Comparison of ENCODE assay signal across 8 mouse cellular contexts in genomic region chr13:95638894-95639293, GRCm38 (mm10). TPM values are rescaled to one million over a fixed set of nuclear protein-coding genes. Genes with fewer than 3 reads are reported as not detected.
DNase-seq lines count a peak whose midpoint lies in the region; ATAC-seq lines count a peak whose summit lies in the region.
"Had no signal": no experiment of that assay in that cellular context is flagged by ENCODE, and none has a peak within 500 bp of the region (broad histone marks: within the 10 kb centered on the region; RNA-seq: fewer than 3 reads in every experiment).

No protein-coding gene starts in this region.

- peak overlapping the region; percentile 58 for H3K27ac ChIP-seq in embryonic facial prominence, embryonic 15.5 days (replicated peaks)
- peak overlapping the region; percentile 18; the same call in 1 of the 2 replicates for H3K27ac ChIP-seq in intestine, embryonic 15.5 days
- H3K27ac ChIP-seq in liver, embryonic 15.5 days (replicated peaks), result peak overlapping the region; percentile 20; the same call in 1 of the 2 replicates
- H3K27ac ChIP-seq: macrophage had no signal

- no peak overlapping the region for H3K4me3 ChIP-seq in embryonic facial prominence, embryonic 15.5 days (replicated peaks)
- H3K4me3 ChIP-seq in intestine, embryonic 15.5 days (replicated peaks), result no peak overlapping the region
- H3K4me3 ChIP-seq in liver, embryonic 15.5 days (replicated peaks), result no peak overlapping the region

- H3K36me3 ChIP-seq in embryonic facial prominence, embryonic 15.5 days, result no peaks in the 10 kb centered on the region
- no peaks in the 10 kb centered on the region for H3K36me3 ChIP-seq in intestine, embryonic 15.5 days
- H3K36me3 ChIP-seq in liver, embryonic 15.5 days (replicated peaks), result peaks cover 62% of the 10 kb centered on the region

- H3K9me3 ChIP-seq in embryonic facial prominence, embryonic 15.5 days (replicated peaks), result no peaks in the 10 kb centered on the region
- H3K9me3 ChIP-seq in intestine, embryonic 15.5 days, result no peaks in the 10 kb centered on the region
- H3K9me3 ChIP-seq in liver, embryonic 15.5 days (replicated peaks), result no peaks in the 10 kb centered on the region

- no peak overlapping the region for H3K9ac ChIP-seq in embryonic facial prominence, embryonic 15.5 days
- H3K9ac ChIP-seq in intestine, embryonic 15.5 days, result no peak overlapping the region
- H3K9ac ChIP-seq in liver, embryonic 15.5 days, result no peak overlapping the region

- WGBS in embryonic facial prominence, embryonic 15.5 days, result 24% methylated on average over 5 of the region's 5 CpGs
- WGBS in intestine, embryonic 15.5 days, result 39% methylated on average over 5 of the region's 5 CpGs
- 39% methylated on average over 5 of the region's 5 CpGs for WGBS in liver, embryonic 15.5 days (ENCODE audit: insufficient replicate concordance)

- no peak overlapping the region for H3K4me2 ChIP-seq in embryonic facial prominence, embryonic 15.5 days (replicated peaks)
- H3K4me2 ChIP-seq in intestine, embryonic 15.5 days (replicated peaks), result no peak overlapping the region
- H3K4me2 ChIP-seq in liver, embryonic 15.5 days, result no peak overlapping the region

- H3K4me1 ChIP-seq in embryonic facial prominence, embryonic 15.5 days, result peaks cover 41% of the 10 kb centered on the region
- peaks cover 8% of the 10 kb centered on the region for H3K4me1 ChIP-seq in intestine, embryonic 15.5 days (replicated peaks)
- peaks cover 21% of the 10 kb centered on the region for H3K4me1 ChIP-seq in liver, embryonic 15.5 days (replicated peaks)

- no peak for ATAC-seq in embryonic facial prominence, embryonic 15.5 days (ENCODE audit: insufficient number of reproducible peaks, low FRiP score, low TSS enrichment, low read depth)
- no peak for ATAC-seq in intestine, embryonic 15.5 days
- ATAC-seq in liver, embryonic 15.5 days (ENCODE audit: insufficient read depth), result no peak
- no peak for ATAC-seq in frontal cortex, adult (ENCODE audit: low TSS enrichment)

- no peaks in the 10 kb centered on the region for H3K27me3 ChIP-seq in embryonic facial prominence, embryonic 15.5 days
- no peaks in the 10 kb centered on the region for H3K27me3 ChIP-seq in intestine, embryonic 15.5 days (replicated peaks)
- no peaks in the 10 kb centered on the region for H3K27me3 ChIP-seq in liver, embryonic 15.5 days

- peak; percentile 60 for DNase-seq in embryo, embryonic 10 days (ENCODE audit: low spot score)
- no peak for DNase-seq in frontal cortex, postnatal 14 days (ENCODE audit: low spot score in 2 of 2)
- DNase-seq in thymus, postnatal 36 days, result no peak

RNA-seq across cellular contexts. Expression of gene F2r, which starts 20.6 kb away (rescaled TPM):
- polyA plus RNA-seq in embryonic facial prominence, embryonic 15.5 days (2015; fragmentation: Nextera tagmentation; extraction: Ambion mirVana), result 81.7 and 82.3 TPM in 2 replicates
- polyA plus RNA-seq in intestine, embryonic 15.5 days (2015; fragmentation: Nextera tagmentation; extraction: Ambion mirVana), result 46.1 and 50.0 TPM in 2 replicates
- 32.3 and 35.9 TPM in 2 replicates for polyA plus RNA-seq in liver, embryonic 15.5 days (2015; fragmentation: Nextera tagmentation; extraction: Ambion mirVana)

RNA-seq across cellular contexts. Expression of gene F2rl2, which starts 57.8 kb away (rescaled TPM):
- 0.31 and 0.32 TPM in 2 replicates for polyA plus RNA-seq in embryonic facial prominence, embryonic 15.5 days (2015; fragmentation: Nextera tagmentation; extraction: Ambion mirVana)
- 0.44 and 0.58 TPM in 2 replicates for polyA plus RNA-seq in intestine, embryonic 15.5 days (2015; fragmentation: Nextera tagmentation; extraction: Ambion mirVana)
- 7.5 and 8.9 TPM in 2 replicates for polyA plus RNA-seq in liver, embryonic 15.5 days (2015; fragmentation: Nextera tagmentation; extraction: Ambion mirVana)
